Mouse (Mus musculus): ENCODE measurements around the gene Lig3. TPM values are rescaled to one million over a fixed set of nuclear protein-coding genes. Genes with fewer than 3 reads are reported as not detected.
A peak's percentile ranks its signal among the peaks of the same experiment; 100 is the strongest.

Gene Lig3
- polyA plus RNA-seq, 1 experiment from 2014 or later, result 34.9 TPM

DNA sequence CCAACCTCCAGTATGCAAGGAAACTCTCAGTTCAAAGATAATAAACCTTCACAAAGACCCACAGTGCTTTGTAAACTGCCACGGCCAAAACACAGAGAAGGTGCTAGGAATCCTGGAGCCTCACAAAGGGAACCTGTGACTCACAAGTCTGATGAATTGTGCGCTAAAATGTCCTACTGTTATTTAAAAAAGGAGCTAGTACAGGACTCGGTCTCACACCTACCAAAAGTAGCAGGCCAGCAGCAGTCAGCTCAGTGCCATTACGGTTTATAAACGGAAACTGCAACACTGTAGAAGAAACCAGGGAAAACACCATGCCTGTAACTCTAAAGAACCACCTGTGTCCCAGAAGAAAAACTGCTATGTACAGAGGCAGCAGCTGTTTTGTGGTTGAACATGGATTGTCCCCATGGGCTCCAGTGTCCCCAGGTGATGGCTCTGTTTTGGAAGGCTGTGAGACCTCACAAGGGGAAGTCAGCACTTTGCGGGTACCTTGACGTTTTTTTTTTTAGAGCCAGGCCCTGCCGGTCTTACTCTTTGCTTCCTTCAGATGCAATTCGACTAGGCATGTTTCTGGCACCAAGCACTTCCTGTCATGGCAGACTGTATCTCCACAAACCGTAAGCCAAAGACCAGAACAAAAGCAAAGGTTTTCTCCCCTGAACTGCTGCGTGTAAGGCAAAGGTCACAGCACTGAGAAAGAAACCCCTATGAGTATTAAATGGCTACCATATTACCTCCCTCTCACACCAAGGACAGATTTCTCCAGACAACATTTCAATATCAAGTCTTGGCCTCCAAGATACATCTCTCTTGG, 54.9 kb downstream of the Lig3 start:
- Histone ChIP-seq H3K4me1 (ENCODE audit: control insufficient read depth, insufficient read depth, low read length) (peaks cover 9% of the 10 kb centered on the region; the same call in 1 of the 2 replicates), H3K9me3 (ENCODE audit: control insufficient read depth, low read depth, low read length) (no peaks in the 10 kb centered on the region), H3K27ac (ENCODE audit: low read length) (no peak overlapping the region), H3K36me3 (ENCODE audit: control insufficient read depth, insufficient read depth, low read length) (no peaks in the 10 kb centered on the region), H3K27me3 (ENCODE audit: control insufficient read depth, insufficient read depth, low read length) (no peaks in the 10 kb centered on the region), H3K4me3 (ENCODE audit: low read depth, low read length) (no peak overlapping the region), H3K4me2 (replicated peaks; ENCODE audit: low read depth, low read length) (no peak overlapping the region), H3K9ac (replicated peaks; ENCODE audit: low read depth, low read length) (no peak overlapping the region)
- no peak for ATAC-seq (ENCODE audit: insufficient number of reproducible peaks, insufficient read depth, low FRiP score, low read depth)
- 71% methylated on average over 11 of the region's 11 CpGs for WGBS

DNA sequence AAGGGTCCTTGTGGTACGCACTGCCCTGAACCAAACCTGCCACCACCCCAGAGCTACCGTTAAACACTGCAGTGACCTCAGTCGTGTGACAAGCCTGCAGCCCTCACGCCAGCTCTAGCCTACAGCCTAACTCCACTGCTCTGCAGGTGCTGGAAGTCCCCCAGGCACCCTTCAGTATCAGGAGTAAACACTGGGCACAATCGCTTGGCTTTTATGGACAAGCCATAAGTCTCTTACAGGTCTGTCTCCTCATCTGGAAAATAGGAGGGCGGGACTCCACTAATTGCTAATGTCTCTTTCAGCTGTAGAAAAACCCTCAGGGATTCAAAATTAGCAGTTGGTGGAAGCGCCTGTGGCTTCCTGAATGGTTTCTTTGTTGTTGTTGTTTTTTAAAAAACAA, 56.3 kb downstream of the Lig3 start:
- no peak overlapping the region for H3K4me2 ChIP-seq (replicated peaks; ENCODE audit: low read depth, low read length)
- H3K27me3 ChIP-seq (ENCODE audit: control insufficient read depth, insufficient read depth, low read length), result no peaks in the 10 kb centered on the region
- H3K9me3 ChIP-seq (ENCODE audit: control insufficient read depth, low read depth, low read length), result no peaks in the 10 kb centered on the region
- no peak overlapping the region for H3K4me3 ChIP-seq (ENCODE audit: low read depth, low read length)
- no peak overlapping the region for H3K27ac ChIP-seq (ENCODE audit: low read length)
- H3K4me1 ChIP-seq (ENCODE audit: control insufficient read depth, insufficient read depth, low read length), result no peaks in the 10 kb centered on the region
- no peaks in the 10 kb centered on the region for H3K36me3 ChIP-seq (ENCODE audit: control insufficient read depth, insufficient read depth, low read length)
- H3K9ac ChIP-seq (replicated peaks; ENCODE audit: low read depth, low read length), result no peak overlapping the region
- ATAC-seq (ENCODE audit: insufficient number of reproducible peaks, insufficient read depth, low FRiP score, low read depth), result 0 out of 2 replicates have a peak, but pooled peaks have one; percentile 23
- WGBS, result 62% methylated on average over 7 of the region's 7 CpGs

DNA sequence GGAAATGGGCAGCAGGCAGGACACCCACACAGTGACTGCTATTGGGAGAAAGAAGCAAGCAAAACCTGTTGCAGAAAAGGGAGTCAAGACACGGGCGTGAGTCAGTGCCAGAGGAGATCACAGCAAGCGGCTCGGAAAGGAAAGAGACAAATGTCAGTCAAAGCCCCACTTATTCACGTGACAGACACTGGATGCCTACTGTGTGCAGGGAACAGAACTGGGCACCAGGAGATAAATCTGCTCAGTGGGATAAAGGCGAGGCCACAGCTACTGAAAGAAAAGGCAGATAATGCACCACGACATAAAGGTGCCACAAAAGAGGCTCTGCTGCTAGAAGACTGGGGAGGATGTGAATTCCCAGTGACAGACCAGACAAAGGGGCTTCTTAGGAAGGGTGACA, 56.9 kb downstream of the Lig3 start:
- ATAC-seq (ENCODE audit: insufficient number of reproducible peaks, insufficient read depth, low FRiP score, low read depth), result no peak
- Histone ChIP-seq H3K9me3 (ENCODE audit: control insufficient read depth, low read depth, low read length) (no peaks in the 10 kb centered on the region), H3K4me1 (ENCODE audit: control insufficient read depth, insufficient read depth, low read length) (no peaks in the 10 kb centered on the region), H3K4me3 (ENCODE audit: low read depth, low read length) (no peak overlapping the region), H3K4me2 (replicated peaks; ENCODE audit: low read depth, low read length) (no peak overlapping the region), H3K36me3 (ENCODE audit: control insufficient read depth, insufficient read depth, low read length) (no peaks in the 10 kb centered on the region), H3K27me3 (ENCODE audit: control insufficient read depth, insufficient read depth, low read length) (no peaks in the 10 kb centered on the region), H3K27ac (ENCODE audit: low read length) (no peak overlapping the region), H3K9ac (replicated peaks; ENCODE audit: low read depth, low read length) (no peak overlapping the region)
- WGBS, result 72% methylated on average over 7 of the region's 7 CpGs

DNA sequence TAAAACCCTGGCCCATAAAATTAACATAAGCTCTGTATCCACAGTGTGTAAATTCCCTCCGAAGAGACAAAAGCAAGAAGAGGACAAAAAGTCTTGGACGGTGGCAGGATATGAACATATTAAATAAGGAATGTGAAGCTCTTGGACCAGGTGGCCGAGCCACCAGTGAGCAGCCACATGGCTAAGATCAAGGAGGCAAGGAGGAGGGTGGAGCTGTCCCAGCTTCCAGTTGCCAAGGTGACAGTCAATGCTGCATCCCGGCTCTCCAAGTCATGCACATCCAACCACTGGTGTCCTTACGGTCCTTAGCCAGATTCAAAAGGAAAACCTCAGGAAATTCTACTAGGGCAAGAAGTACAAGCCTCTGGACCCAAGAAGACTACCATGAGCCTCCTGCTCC, 57.6 kb downstream of the Lig3 start:
- Histone ChIP-seq H3K9me3 (ENCODE audit: control insufficient read depth, low read depth, low read length) (no peaks in the 10 kb centered on the region), H3K4me3 (ENCODE audit: low read depth, low read length) (no peak overlapping the region), H3K4me2 (replicated peaks; ENCODE audit: low read depth, low read length) (no peak overlapping the region), H3K9ac (replicated peaks; ENCODE audit: low read depth, low read length) (no peak overlapping the region), H3K27me3 (ENCODE audit: control insufficient read depth, insufficient read depth, low read length) (no peaks in the 10 kb centered on the region), H3K36me3 (ENCODE audit: control insufficient read depth, insufficient read depth, low read length) (no peaks in the 10 kb centered on the region), H3K4me1 (ENCODE audit: control insufficient read depth, insufficient read depth, low read length) (no peaks in the 10 kb centered on the region), H3K27ac (ENCODE audit: low read length) (no peak overlapping the region)
- ATAC-seq (ENCODE audit: insufficient number of reproducible peaks, insufficient read depth, low FRiP score, low read depth), result no peak
- 53% methylated on average over 5 of the region's 5 CpGs for WGBS

DNA sequence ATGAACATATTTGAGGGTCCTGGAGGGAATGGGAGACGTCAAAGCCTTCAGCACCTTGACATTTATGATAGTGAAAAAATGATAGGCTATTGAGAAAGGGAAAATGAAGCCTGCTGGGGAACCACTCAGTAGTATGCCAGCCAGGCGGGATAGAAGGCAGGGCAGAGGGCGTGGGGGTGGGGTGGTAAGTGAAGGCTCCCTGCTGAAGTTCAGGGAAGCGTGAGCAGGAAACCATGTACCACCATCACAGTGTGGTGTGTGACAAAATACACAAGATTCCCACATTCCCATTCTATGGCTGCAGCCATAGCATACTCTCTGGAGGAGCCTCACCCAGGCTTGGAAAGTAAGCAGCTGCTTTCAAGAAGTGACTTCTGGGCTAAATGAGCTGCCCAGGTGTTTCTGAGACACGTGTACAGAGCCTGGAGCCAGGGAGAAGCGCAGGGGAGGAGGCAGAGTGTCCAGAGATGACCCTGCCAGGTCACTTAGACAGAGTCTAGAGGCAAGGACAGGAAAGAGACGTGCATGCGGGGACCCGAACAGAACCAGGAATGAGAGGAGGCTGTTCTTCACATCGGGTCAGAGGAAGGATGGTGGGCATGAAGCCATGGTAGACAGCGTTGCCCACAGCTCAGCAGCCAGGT, 64.0 kb downstream of the Lig3 start:
- 68% methylated on average over 11 of the region's 11 CpGs for WGBS
- Histone ChIP-seq H3K4me3 (ENCODE audit: low read depth, low read length) (no peak overlapping the region), H3K4me1 (ENCODE audit: control insufficient read depth, insufficient read depth, low read length) (peaks cover 8% of the 10 kb centered on the region; the same call in 1 of the 2 replicates), H3K9me3 (ENCODE audit: control insufficient read depth, low read depth, low read length) (no peaks in the 10 kb centered on the region), H3K4me2 (replicated peaks; ENCODE audit: low read depth, low read length) (no peak overlapping the region), H3K27ac (ENCODE audit: low read length) (no peak overlapping the region), H3K27me3 (ENCODE audit: control insufficient read depth, insufficient read depth, low read length) (no peaks in the 10 kb centered on the region), H3K36me3 (ENCODE audit: control insufficient read depth, insufficient read depth, low read length) (no peaks in the 10 kb centered on the region), H3K9ac (replicated peaks; ENCODE audit: low read depth, low read length) (no peak overlapping the region)
- ATAC-seq (ENCODE audit: insufficient number of reproducible peaks, insufficient read depth, low FRiP score, low read depth), result no peak

DNA sequence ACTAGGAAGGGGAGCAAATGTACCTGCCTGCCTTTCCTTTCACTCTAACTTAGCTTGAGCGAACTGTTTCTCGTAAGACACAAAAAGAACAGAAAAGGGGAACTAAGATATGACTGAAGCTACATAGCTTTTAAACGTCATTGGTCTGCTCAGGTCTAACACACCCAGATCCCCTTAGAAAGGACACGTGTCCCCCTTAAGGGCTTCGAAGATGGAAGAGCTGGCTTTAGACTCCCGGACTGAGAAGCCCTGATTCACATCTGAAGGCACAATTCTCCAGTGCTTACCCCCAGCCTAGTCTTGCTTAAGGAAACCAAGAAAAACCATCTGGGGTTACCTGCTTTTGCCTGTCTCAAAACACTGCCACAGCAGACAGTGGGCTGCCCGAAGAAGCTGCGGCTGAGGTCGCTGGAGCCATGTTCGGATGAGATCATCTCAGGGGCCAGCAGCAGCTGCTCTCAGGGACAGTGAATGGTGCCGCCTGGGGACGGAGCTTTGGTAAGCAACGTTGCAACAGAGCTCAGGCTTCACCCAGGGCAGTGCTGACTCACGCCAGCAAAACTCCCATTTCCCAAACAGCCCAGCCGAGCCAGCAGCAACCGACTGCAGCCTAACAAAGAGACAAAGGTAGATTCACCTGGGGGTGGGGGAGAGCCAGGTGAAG, 64.6 kb downstream of the Lig3 start:
- Histone ChIP-seq H3K27ac (ENCODE audit: low read length) (peak overlapping the region; percentile 30; the same call in 1 of the 2 replicates), H3K36me3 (ENCODE audit: control insufficient read depth, insufficient read depth, low read length) (no peaks in the 10 kb centered on the region), H3K27me3 (ENCODE audit: control insufficient read depth, insufficient read depth, low read length) (no peaks in the 10 kb centered on the region), H3K4me2 (replicated peaks; ENCODE audit: low read depth, low read length) (peak overlapping the region; percentile 26; the same call in 1 of the 2 replicates), H3K4me3 (ENCODE audit: low read depth, low read length) (no peak overlapping the region; the same call in 1 of the 2 replicates), H3K9me3 (ENCODE audit: control insufficient read depth, low read depth, low read length) (no peaks in the 10 kb centered on the region), H3K4me1 (ENCODE audit: control insufficient read depth, insufficient read depth, low read length) (peaks cover 8% of the 10 kb centered on the region; the same call in 1 of the 2 replicates), H3K9ac (replicated peaks; ENCODE audit: low read depth, low read length) (no peak overlapping the region)
- 26% methylated on average over 16 of the region's 16 CpGs for WGBS
- peak; percentile 88 for ATAC-seq (ENCODE audit: insufficient number of reproducible peaks, insufficient read depth, low FRiP score, low read depth)

DNA sequence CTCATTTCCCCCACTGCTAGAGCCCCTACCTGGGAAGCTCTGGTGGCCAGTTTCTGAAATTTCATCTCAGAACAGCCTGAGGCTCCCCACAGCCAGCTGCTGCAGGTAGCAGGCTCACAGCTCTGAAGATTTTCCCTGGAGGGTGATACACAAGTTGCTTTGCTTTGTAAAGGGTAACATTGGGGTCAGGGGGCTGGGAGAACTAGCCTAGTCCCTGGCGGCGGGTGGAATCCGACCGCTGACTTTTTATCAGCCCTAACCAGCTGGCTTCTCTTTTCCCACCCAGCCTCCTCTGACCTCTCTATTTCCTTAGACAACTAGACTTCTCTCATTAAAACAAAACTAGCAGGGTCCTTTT, 65.2 kb downstream of the Lig3 start:
- Histone ChIP-seq H3K36me3 (ENCODE audit: control insufficient read depth, insufficient read depth, low read length) (no peaks in the 10 kb centered on the region), H3K4me1 (ENCODE audit: control insufficient read depth, insufficient read depth, low read length) (peaks cover 8% of the 10 kb centered on the region; the same call in 1 of the 2 replicates), H3K9ac (replicated peaks; ENCODE audit: low read depth, low read length) (no peak overlapping the region), H3K27me3 (ENCODE audit: control insufficient read depth, insufficient read depth, low read length) (no peaks in the 10 kb centered on the region), H3K4me2 (replicated peaks; ENCODE audit: low read depth, low read length) (peak overlapping the region; percentile 26; the same call in 1 of the 2 replicates), H3K27ac (ENCODE audit: low read length) (peak overlapping the region; percentile 30; the same call in 1 of the 2 replicates), H3K4me3 (ENCODE audit: low read depth, low read length) (no peak overlapping the region), H3K9me3 (ENCODE audit: control insufficient read depth, low read depth, low read length) (no peaks in the 10 kb centered on the region)
- peak; percentile 54; the same call in 1 of the 2 replicates for ATAC-seq (ENCODE audit: insufficient number of reproducible peaks, insufficient read depth, low FRiP score, low read depth)
- WGBS, result 19% methylated on average over 4 of the region's 4 CpGs

DNA sequence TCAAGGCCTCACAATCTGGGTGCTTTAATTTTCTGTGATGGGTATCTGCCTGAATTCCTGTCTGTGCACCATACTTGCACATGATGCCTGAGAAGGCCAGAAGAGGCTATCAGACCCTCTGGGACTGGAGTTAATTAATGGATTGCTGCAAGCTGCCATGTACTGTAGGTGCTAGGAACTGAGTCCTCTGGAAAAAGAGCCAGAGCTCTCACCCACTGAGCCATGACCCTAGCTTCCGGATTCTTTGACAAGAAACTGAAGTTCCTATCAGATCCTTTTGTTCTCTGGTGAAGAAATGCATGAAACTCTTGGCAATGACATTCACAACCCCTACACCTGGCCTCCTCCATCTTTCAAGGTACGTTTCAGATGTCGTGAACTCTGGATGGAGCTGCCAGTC, 66.0 kb downstream of the Lig3 start:
- H3K36me3 ChIP-seq (ENCODE audit: control insufficient read depth, insufficient read depth, low read length), result no peaks in the 10 kb centered on the region

More for the DNA sequence above, 66.0 kb downstream of the Lig3 start:
- Histone ChIP-seq H3K4me2 (replicated peaks; ENCODE audit: low read depth, low read length) (no peak overlapping the region), H3K27ac (ENCODE audit: low read length) (no peak overlapping the region), H3K9me3 (ENCODE audit: control insufficient read depth, low read depth, low read length) (no peaks in the 10 kb centered on the region), H3K4me1 (ENCODE audit: control insufficient read depth, insufficient read depth, low read length) (peaks cover 8% of the 10 kb centered on the region; the same call in 1 of the 2 replicates), H3K27me3 (ENCODE audit: control insufficient read depth, insufficient read depth, low read length) (no peaks in the 10 kb centered on the region), H3K4me3 (ENCODE audit: low read depth, low read length) (no peak overlapping the region), H3K9ac (replicated peaks; ENCODE audit: low read depth, low read length) (no peak overlapping the region)
- no peak for ATAC-seq (ENCODE audit: insufficient number of reproducible peaks, insufficient read depth, low FRiP score, low read depth)
- 78% methylated on average over 3 of the region's 3 CpGs for WGBS

Measured in stomach, embryonic 14.5 days (tissue).